ENCODE assay signal across 14 mouse cellular contexts in genomic region chr4:145099344-145099743, GRCm38 (mm10).
"Had no signal": no experiment of that assay in that cellular context is flagged by ENCODE, and none has a peak within 500 bp of the region (broad histone marks: within the 10 kb centered on the region; RNA-seq: fewer than 3 reads in every experiment).

No protein-coding gene starts in this region.

- H3K4me3 ChIP-seq: limb, embryonic 12.5 days; limb, embryonic 15.5 days; megakaryocyte, embryonic 14.5 days; midbrain, embryonic 10.5 days; midbrain, embryonic 13.5 days; myocyte had no signal

- H3K4me1 ChIP-seq: midbrain, embryonic 13.5 days had no signal

- H3K9ac ChIP-seq: limb, embryonic 12.5 days; limb, embryonic 15.5 days; liver, embryonic 14.5 days; liver, postnatal 0 days; lung, embryonic 14.5 days; midbrain, embryonic 13.5 days had no signal

- H3K27me3 ChIP-seq: limb, embryonic 12.5 days; limb, embryonic 15.5 days; megakaryocyte, embryonic 14.5 days; midbrain, embryonic 13.5 days had no signal

- DNase-seq: kidney, postnatal 14 days; kidney, postnatal 4 days; left cerebral cortex, postnatal 4 days; liver, postnatal 0 days; lung, embryonic 14.5 days; thymus, adult 18-20 months; thymus, postnatal 36 days had no signal

- H3K27ac ChIP-seq: limb, embryonic 12.5 days; limb, embryonic 15.5 days; liver, embryonic 14.5 days; midbrain, embryonic 10.5 days; midbrain, embryonic 13.5 days had no signal
